29 mouse cellular contexts compared by ENCODE assay signal in the genomic region with DNA sequence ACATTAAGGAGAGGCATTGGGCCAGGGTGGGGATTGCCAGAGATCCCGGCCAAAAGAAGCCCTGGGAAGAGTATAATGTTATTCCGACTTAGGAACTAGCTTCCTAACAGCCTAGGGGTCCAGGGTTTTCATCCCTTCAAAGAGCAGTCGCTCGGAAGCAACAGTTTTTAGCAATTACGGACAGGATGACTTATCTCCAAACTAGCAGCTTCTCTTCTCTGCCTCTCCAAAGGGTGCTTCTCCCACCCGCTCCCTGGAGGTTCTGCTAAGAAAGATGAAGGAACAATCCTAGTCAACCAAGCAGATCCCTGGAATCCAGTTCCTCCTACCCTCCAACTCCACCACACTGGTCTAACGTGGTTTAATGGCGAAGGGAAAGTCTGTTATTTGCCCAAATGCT. TPM values are rescaled to one million over a fixed set of nuclear protein-coding genes. Genes with fewer than 3 reads are reported as not detected.
DNase-seq lines count a peak whose midpoint lies in the region; ATAC-seq lines count a peak whose summit lies in the region.
"Had no signal": no experiment of that assay in that cellular context is flagged by ENCODE, and none has a peak within 500 bp of the region (broad histone marks: within the 10 kb centered on the region; RNA-seq: fewer than 3 reads in every experiment).

No protein-coding gene starts in this region.

- no peak overlapping the region for H3K27ac ChIP-seq in hindbrain, embryonic 10.5 days
- H3K27ac ChIP-seq in hindbrain, embryonic 14.5 days = no peak overlapping the region
- H3K27ac ChIP-seq in midbrain, embryonic 11.5 days (ENCODE audit: low read depth, low read length) = no peak overlapping the region
- H3K27ac ChIP-seq in midbrain, embryonic 15.5 days = no peak overlapping the region
- no peak overlapping the region for H3K27ac ChIP-seq in embryonic facial prominence, embryonic 10.5 days (replicated peaks)
- no peak overlapping the region for H3K27ac ChIP-seq in kidney, embryonic 15.5 days
- H3K27ac ChIP-seq: embryonic facial prominence, embryonic 12.5 days; embryonic facial prominence, embryonic 15.5 days; forebrain, embryonic 12.5 days; heart, adult 2 months; heart, embryonic 10.5 days; heart, embryonic 13.5 days; hindbrain, embryonic 13.5 days had no signal

- H3K27me3 ChIP-seq in hindbrain, embryonic 10.5 days (ENCODE audit: insufficient read depth, poor library complexity, severe bottlenecking) = peaks cover 100% of the 10 kb centered on the region
- peaks cover 98% of the 10 kb centered on the region for H3K27me3 ChIP-seq in hindbrain, embryonic 14.5 days (ENCODE audit: control insufficient read depth, insufficient read depth, low read length)
- H3K27me3 ChIP-seq in midbrain, embryonic 11.5 days (ENCODE audit: control insufficient read depth, insufficient read depth, low read length) = peaks cover 96% of the 10 kb centered on the region
- peaks cover 97% of the 10 kb centered on the region for H3K27me3 ChIP-seq in midbrain, embryonic 15.5 days (replicated peaks)
- H3K27me3 ChIP-seq in embryonic facial prominence, embryonic 10.5 days (replicated peaks; ENCODE audit: low read depth, poor library complexity, severe bottlenecking) = peaks cover 100% of the 10 kb centered on the region
- H3K27me3 ChIP-seq in kidney, embryonic 15.5 days = peaks cover 99% of the 10 kb centered on the region

- ATAC-seq in hindbrain, embryonic 14.5 days (ENCODE audit: low FRiP score) = no peak
- ATAC-seq in midbrain, embryonic 11.5 days (ENCODE audit: low FRiP score) = no peak
- no peak for ATAC-seq in midbrain, embryonic 15.5 days (replicated peaks)
- ATAC-seq in kidney, embryonic 15.5 days (replicated peaks; ENCODE audit: low FRiP score) = no peak
- ATAC-seq: activated CD4-positive, CD25-positive, alpha-beta regulatory T cell, adult 4 months; forebrain, embryonic 16.5 days had no signal

- H3K4me3 ChIP-seq in hindbrain, embryonic 10.5 days = no peak overlapping the region
- no peak overlapping the region for H3K4me3 ChIP-seq in hindbrain, embryonic 14.5 days (replicated peaks; ENCODE audit: low read length)
- no peak overlapping the region for H3K4me3 ChIP-seq in midbrain, embryonic 11.5 days (ENCODE audit: low read depth, low read length)
- H3K4me3 ChIP-seq in midbrain, embryonic 15.5 days = no peak overlapping the region
- no peak overlapping the region for H3K4me3 ChIP-seq in embryonic facial prominence, embryonic 10.5 days
- no peak overlapping the region for H3K4me3 ChIP-seq in kidney, embryonic 15.5 days (replicated peaks)
- H3K4me3 ChIP-seq: embryonic facial prominence, embryonic 12.5 days; embryonic facial prominence, embryonic 15.5 days; forebrain, embryonic 12.5 days; heart, adult 2 months; heart, embryonic 10.5 days; heart, embryonic 13.5 days; hindbrain, embryonic 13.5 days had no signal

- no peaks in the 10 kb centered on the region for H3K36me3 ChIP-seq in hindbrain, embryonic 10.5 days
- H3K36me3 ChIP-seq in hindbrain, embryonic 14.5 days (replicated peaks; ENCODE audit: control insufficient read depth, insufficient read depth) = no peaks in the 10 kb centered on the region
- no peaks in the 10 kb centered on the region for H3K36me3 ChIP-seq in midbrain, embryonic 11.5 days (ENCODE audit: control insufficient read depth, insufficient read depth, low read length)
- no peaks in the 10 kb centered on the region for H3K36me3 ChIP-seq in midbrain, embryonic 15.5 days (replicated peaks)
- no peaks in the 10 kb centered on the region for H3K36me3 ChIP-seq in embryonic facial prominence, embryonic 10.5 days (replicated peaks)
- no peaks in the 10 kb centered on the region for H3K36me3 ChIP-seq in kidney, embryonic 15.5 days
- H3K36me3 ChIP-seq: embryonic facial prominence, embryonic 12.5 days; embryonic facial prominence, embryonic 15.5 days; forebrain, embryonic 12.5 days; heart, embryonic 10.5 days; heart, embryonic 13.5 days; hindbrain, embryonic 13.5 days had no signal

- no peak overlapping the region for H3K9ac ChIP-seq in hindbrain, embryonic 14.5 days
- no peak overlapping the region for H3K9ac ChIP-seq in midbrain, embryonic 11.5 days (ENCODE audit: low read length)
- H3K9ac ChIP-seq in midbrain, embryonic 15.5 days = no peak overlapping the region
- no peak overlapping the region for H3K9ac ChIP-seq in kidney, embryonic 15.5 days
- H3K9ac ChIP-seq: embryonic facial prominence, embryonic 12.5 days; embryonic facial prominence, embryonic 15.5 days; forebrain, embryonic 12.5 days; heart, embryonic 13.5 days; hindbrain, embryonic 13.5 days had no signal

- H3K4me1 ChIP-seq in hindbrain, embryonic 10.5 days (replicated peaks) = no peaks in the 10 kb centered on the region
- no peaks in the 10 kb centered on the region for H3K4me1 ChIP-seq in hindbrain, embryonic 14.5 days (replicated peaks; ENCODE audit: control insufficient read depth, insufficient read depth, low read length)
- H3K4me1 ChIP-seq in midbrain, embryonic 11.5 days (ENCODE audit: control insufficient read depth, insufficient read depth, low read length) = no peaks in the 10 kb centered on the region
- H3K4me1 ChIP-seq in midbrain, embryonic 15.5 days = no peaks in the 10 kb centered on the region
- no peaks in the 10 kb centered on the region for H3K4me1 ChIP-seq in embryonic facial prominence, embryonic 10.5 days
- peaks cover 3% of the 10 kb centered on the region; the same call in 1 of the 2 replicates for H3K4me1 ChIP-seq in kidney, embryonic 15.5 days
- H3K4me1 ChIP-seq: embryonic facial prominence, embryonic 12.5 days; forebrain, embryonic 12.5 days; heart, embryonic 10.5 days; heart, embryonic 13.5 days; hindbrain, embryonic 13.5 days had no signal

- peak; percentile 58 for DNase-seq in embryo, embryonic 10.5 days (ENCODE audit: low spot score)
- DNase-seq in embryo, embryonic 10 days (ENCODE audit: low spot score) = no peak
- DNase-seq in hindbrain, embryonic 10.5 days (ENCODE audit: low spot score) = peak; percentile 43
- no peak for DNase-seq in hindbrain, embryonic 14.5 days (ENCODE audit: low spot score)
- peak; percentile 96 for DNase-seq in midbrain, embryonic 11.5 days (ENCODE audit: low spot score, missing footprints)
- peak; percentile 50 for DNase-seq in embryonic facial prominence, embryonic 10.5 days (ENCODE audit: low spot score)
- DNase-seq: adrenal gland, adult 8-10 months; adrenal gland, postnatal 25 days; cerebellum, adult 11-12 months; cerebellum, adult 8-10 months; cerebellum, postnatal 36 days; gastrocnemius, postnatal 10 days; gastrocnemius, postnatal 36 days; heart, adult 2 months; heart, postnatal 14 days; heart, postnatal 4 days had no signal

- H3K4me2 ChIP-seq in hindbrain, embryonic 14.5 days (replicated peaks) = no peak overlapping the region
- no peak overlapping the region for H3K4me2 ChIP-seq in midbrain, embryonic 11.5 days
- no peak overlapping the region for H3K4me2 ChIP-seq in midbrain, embryonic 15.5 days
- H3K4me2 ChIP-seq in kidney, embryonic 15.5 days = no peak overlapping the region
- H3K4me2 ChIP-seq: embryonic facial prominence, embryonic 12.5 days; embryonic facial prominence, embryonic 15.5 days; forebrain, embryonic 12.5 days; heart, embryonic 13.5 days; hindbrain, embryonic 13.5 days had no signal

- peaks cover 7% of the 10 kb centered on the region for H3K9me3 ChIP-seq in hindbrain, embryonic 10.5 days
- peaks cover 8% of the 10 kb centered on the region for H3K9me3 ChIP-seq in hindbrain, embryonic 14.5 days (ENCODE audit: control insufficient read depth, low read length)
- peaks cover 4% of the 10 kb centered on the region; the same call in 1 of the 2 replicates for H3K9me3 ChIP-seq in midbrain, embryonic 11.5 days (ENCODE audit: control insufficient read depth, low read length)
- H3K9me3 ChIP-seq in midbrain, embryonic 15.5 days = peaks cover 4% of the 10 kb centered on the region; the same call in 1 of the 2 replicates
- H3K9me3 ChIP-seq in embryonic facial prominence, embryonic 10.5 days = peaks cover 7% of the 10 kb centered on the region; the same call in 1 of the 2 replicates
- no peaks in the 10 kb centered on the region for H3K9me3 ChIP-seq in kidney, embryonic 15.5 days (replicated peaks)
- H3K9me3 ChIP-seq: embryonic facial prominence, embryonic 15.5 days; heart, embryonic 10.5 days had no signal

- WGBS in hindbrain, embryonic 10.5 days = under 1% methylated on average over 8 of the region's 8 CpGs
- under 1% methylated on average over 8 of the region's 8 CpGs for WGBS in hindbrain, embryonic 14.5 days
- WGBS in midbrain, embryonic 11.5 days = under 1% methylated on average over 8 of the region's 8 CpGs
- 2% methylated on average over 8 of the region's 8 CpGs for WGBS in midbrain, embryonic 15.5 days
- WGBS in embryonic facial prominence, embryonic 10.5 days = 1% methylated on average over 8 of the region's 8 CpGs
- 2% methylated on average over 8 of the region's 8 CpGs for WGBS in kidney, embryonic 15.5 days

RNA-seq across cellular contexts. Expression of gene Hoxb13, which starts 15.8 kb away (rescaled TPM):
- not detected in 2 replicates for polyA plus RNA-seq in hindbrain, embryonic 10.5 days (2016; fragmentation: Nextera tagmentation; extraction: Ambion mirVana)
- polyA plus RNA-seq in hindbrain, embryonic 14.5 days (2014; fragmentation: Nextera tagmentation; extraction: Ambion mirVana) = not detected in 2 replicates
- polyA plus RNA-seq in midbrain, embryonic 11.5 days (2014; fragmentation: Nextera tagmentation; extraction: Ambion mirVana) = not detected in 2 replicates
- not detected in 2 replicates for polyA plus RNA-seq in midbrain, embryonic 15.5 days (2015; fragmentation: Nextera tagmentation; extraction: Ambion mirVana)
- polyA plus RNA-seq in embryonic facial prominence, embryonic 10.5 days (2016; fragmentation: Nextera tagmentation; extraction: Ambion mirVana) = not detected in 2 replicates
- polyA plus RNA-seq in kidney, embryonic 15.5 days (2015; fragmentation: Nextera tagmentation; extraction: Ambion mirVana) = 0.09 and 1.0 TPM in 2 replicates
- polyA plus RNA-seq: activated CD4-positive, CD25-positive, alpha-beta regulatory T cell, adult 4 months; brain, embryonic 14.5 days; cortical plate, adult 2 months; embryonic facial prominence, embryonic 12.5 days; embryonic facial prominence, embryonic 15.5 days; forebrain, embryonic 12.5 days; heart, adult 2 months; heart, embryonic 10.5 days; heart, embryonic 13.5 days; hindbrain, embryonic 13.5 days; intestine, embryonic 14.5 days had no signal

RNA-seq across cellular contexts. Expression of gene Ttll6, which starts 44.8 kb away (rescaled TPM):
- polyA plus RNA-seq in hindbrain, embryonic 10.5 days (2016; fragmentation: Nextera tagmentation; extraction: Ambion mirVana) = 0.08 TPM in 1 of 2 replicates, not detected in the other
- polyA plus RNA-seq in hindbrain, embryonic 14.5 days (2014; fragmentation: Nextera tagmentation; extraction: Ambion mirVana) = 0.33 and 0.37 TPM in 2 replicates
- polyA plus RNA-seq in midbrain, embryonic 11.5 days (2014; fragmentation: Nextera tagmentation; extraction: Ambion mirVana) = not detected in 2 replicates
- 0.14 and 0.26 TPM in 2 replicates for polyA plus RNA-seq in midbrain, embryonic 15.5 days (2015; fragmentation: Nextera tagmentation; extraction: Ambion mirVana)
- polyA plus RNA-seq in embryonic facial prominence, embryonic 10.5 days (2016; fragmentation: Nextera tagmentation; extraction: Ambion mirVana) = not detected in 2 replicates
- polyA plus RNA-seq in kidney, embryonic 15.5 days (2015; fragmentation: Nextera tagmentation; extraction: Ambion mirVana) = 0.05 TPM in 1 of 2 replicates, not detected in the other
- polyA plus RNA-seq: heart, embryonic 10.5 days; heart, embryonic 13.5 days had no signal

Comparison
In these comparisons a context has a peak if more than half of its experiments do, and no peak if none do; other contexts are left out.
1. DNase-seq: peak in embryo, embryonic 10.5 days (single experiment), hindbrain, embryonic 10.5 days (single experiment), midbrain, embryonic 11.5 days (single experiment) and embryonic facial prominence, embryonic 10.5 days (single experiment); none in embryo, embryonic 10 days (single experiment) and hindbrain, embryonic 14.5 days (single experiment).